Mouse (Mus musculus): Measurements from ENCODE around the gene Fgd5. TPM values are rescaled to one million over a fixed set of nuclear protein-coding genes. Genes with fewer than 3 reads are reported as not detected.

Gene Fgd5
- polyA plus RNA-seq, 1 experiment from 2014 or later, result 17.2 TPM

DNA sequence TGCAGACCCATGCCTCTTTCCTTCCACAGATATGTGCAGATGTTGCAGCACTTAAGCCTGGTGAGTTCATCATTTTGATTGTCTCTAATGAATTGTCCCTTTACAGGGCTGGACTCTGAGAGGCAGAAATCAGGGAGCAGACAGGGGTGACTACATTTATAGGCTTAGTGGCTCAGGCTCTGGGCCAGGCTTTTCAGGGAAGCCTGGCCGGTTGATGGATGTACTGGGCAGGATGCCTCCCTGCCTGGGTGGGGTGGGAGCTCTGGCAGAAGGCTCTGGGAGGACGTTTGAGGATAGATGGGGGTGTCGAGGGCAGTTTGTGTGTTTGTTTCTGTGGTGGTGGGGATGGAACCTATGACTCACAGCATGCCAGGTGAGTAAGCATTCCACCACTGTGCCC lies 59.5 kb downstream of the Fgd5 start:
- Histone ChIP-seq H3K4me1 (ENCODE audit: control insufficient read depth, insufficient read depth, low read length) (no peaks in the 10 kb centered on the region), H3K4me3 (ENCODE audit: low read depth, low read length) (no peak overlapping the region), H3K9me3 (ENCODE audit: control insufficient read depth, low read length) (no peaks in the 10 kb centered on the region), H3K36me3 (ENCODE audit: control insufficient read depth, insufficient read depth, low read length) (no peaks in the 10 kb centered on the region), H3K9ac (replicated peaks; ENCODE audit: low read depth, low read length) (no peak overlapping the region), H3K27ac (ENCODE audit: low read depth, low read length) (no peak overlapping the region), H3K27me3 (ENCODE audit: control insufficient read depth, insufficient read depth, low read length) (no peaks in the 10 kb centered on the region), H3K4me2 (ENCODE audit: low read depth, low read length) (no peak overlapping the region)
- peak; percentile 28; the same call in 1 of the 2 replicates for ATAC-seq (ENCODE audit: low read depth)
- 54% methylated on average over 3 of the region's 3 CpGs for WGBS

DNA sequence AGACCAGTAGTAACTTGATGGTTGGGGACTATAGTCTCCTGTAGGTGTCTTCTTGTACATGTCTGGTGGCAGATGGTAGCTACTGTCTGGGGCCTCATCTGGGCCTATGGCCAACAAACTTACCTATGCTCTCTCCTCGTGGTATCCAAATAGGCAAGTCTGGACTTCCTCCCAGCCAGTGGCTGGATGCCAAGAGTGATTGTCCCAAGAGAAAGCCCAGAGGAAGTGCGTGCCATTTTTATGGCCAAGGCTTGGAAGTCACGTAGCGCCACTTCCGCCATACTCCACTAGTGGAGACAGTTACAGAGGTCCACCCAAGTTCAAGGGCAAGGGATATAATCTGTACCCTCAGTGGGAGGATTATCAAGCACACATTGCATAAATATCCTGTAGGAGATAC lies 62.6 kb downstream of the Fgd5 start:
- Histone ChIP-seq H3K27me3 (ENCODE audit: control insufficient read depth, insufficient read depth, low read length) (no peaks in the 10 kb centered on the region), H3K27ac (ENCODE audit: low read depth, low read length) (no peak overlapping the region), H3K9me3 (ENCODE audit: control insufficient read depth, low read length) (no peaks in the 10 kb centered on the region), H3K9ac (replicated peaks; ENCODE audit: low read depth, low read length) (no peak overlapping the region), H3K4me2 (ENCODE audit: low read depth, low read length) (no peak overlapping the region), H3K36me3 (ENCODE audit: control insufficient read depth, insufficient read depth, low read length) (no peaks in the 10 kb centered on the region), H3K4me1 (ENCODE audit: control insufficient read depth, insufficient read depth, low read length) (no peaks in the 10 kb centered on the region), H3K4me3 (ENCODE audit: low read depth, low read length) (no peak overlapping the region)
- ATAC-seq (ENCODE audit: low read depth), result no peak
- WGBS, result 80% methylated on average over 5 of the region's 5 CpGs

DNA sequence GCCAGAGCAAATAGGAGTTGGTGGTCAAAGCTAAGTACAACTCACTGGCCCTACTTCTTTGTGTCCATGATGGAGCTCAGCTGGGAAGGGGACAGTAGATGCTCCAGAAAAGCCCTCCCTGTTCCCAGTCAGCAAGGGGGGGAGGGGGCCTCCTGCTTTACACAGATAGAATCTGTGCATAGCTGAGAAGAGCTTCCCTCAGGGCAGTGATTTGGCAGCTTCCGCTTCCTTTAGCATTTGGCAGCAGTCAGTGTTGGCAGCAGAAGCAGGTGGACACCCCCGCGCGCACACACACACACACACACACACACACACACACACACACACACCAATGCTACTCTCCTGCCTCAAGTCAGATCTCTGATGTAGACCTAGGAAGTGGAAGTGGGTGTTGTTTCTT lies 63.4 kb downstream of the Fgd5 start:
- Histone ChIP-seq H3K4me3 (ENCODE audit: low read depth, low read length) (no peak overlapping the region), H3K4me1 (ENCODE audit: control insufficient read depth, insufficient read depth, low read length) (no peaks in the 10 kb centered on the region), H3K4me2 (ENCODE audit: low read depth, low read length) (no peak overlapping the region), H3K27me3 (ENCODE audit: control insufficient read depth, insufficient read depth, low read length) (no peaks in the 10 kb centered on the region), H3K9ac (replicated peaks; ENCODE audit: low read depth, low read length) (no peak overlapping the region), H3K9me3 (ENCODE audit: control insufficient read depth, low read length) (no peaks in the 10 kb centered on the region), H3K36me3 (ENCODE audit: control insufficient read depth, insufficient read depth, low read length) (no peaks in the 10 kb centered on the region), H3K27ac (ENCODE audit: low read depth, low read length) (no peak overlapping the region)
- 66% methylated on average over 4 of the region's 4 CpGs for WGBS
- no peak for ATAC-seq (ENCODE audit: low read depth)

DNA sequence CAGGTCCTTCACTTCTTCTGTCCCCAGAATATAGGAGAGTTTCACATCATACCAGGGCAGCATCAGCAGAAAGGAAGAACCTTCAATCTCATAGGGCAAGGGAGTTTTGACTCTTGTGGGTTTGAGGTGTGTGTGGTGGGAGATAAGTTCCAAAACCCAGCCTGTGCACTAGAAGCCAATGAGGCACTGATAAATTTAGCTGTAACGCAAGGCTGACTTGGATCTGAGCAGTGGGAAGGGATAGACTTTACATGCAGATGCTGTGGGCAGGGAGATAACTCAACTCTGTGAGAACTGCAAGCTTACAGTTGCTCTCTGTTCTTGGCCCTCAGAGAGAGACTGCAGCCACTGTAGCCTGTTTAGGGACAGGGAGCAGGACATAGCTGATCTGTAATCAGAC lies 64.2 kb downstream of the Fgd5 start:
- Histone ChIP-seq H3K4me2 (ENCODE audit: low read depth, low read length) (no peak overlapping the region), H3K9ac (replicated peaks; ENCODE audit: low read depth, low read length) (no peak overlapping the region), H3K4me3 (ENCODE audit: low read depth, low read length) (no peak overlapping the region), H3K27me3 (ENCODE audit: control insufficient read depth, insufficient read depth, low read length) (no peaks in the 10 kb centered on the region), H3K9me3 (ENCODE audit: control insufficient read depth, low read length) (no peaks in the 10 kb centered on the region), H3K4me1 (ENCODE audit: control insufficient read depth, insufficient read depth, low read length) (no peaks in the 10 kb centered on the region), H3K27ac (ENCODE audit: low read depth, low read length) (no peak overlapping the region), H3K36me3 (ENCODE audit: control insufficient read depth, insufficient read depth, low read length) (no peaks in the 10 kb centered on the region)
- no peak for ATAC-seq (ENCODE audit: low read depth)
- 92% methylated on average over 1 of the region's 1 CpGs for WGBS

DNA sequence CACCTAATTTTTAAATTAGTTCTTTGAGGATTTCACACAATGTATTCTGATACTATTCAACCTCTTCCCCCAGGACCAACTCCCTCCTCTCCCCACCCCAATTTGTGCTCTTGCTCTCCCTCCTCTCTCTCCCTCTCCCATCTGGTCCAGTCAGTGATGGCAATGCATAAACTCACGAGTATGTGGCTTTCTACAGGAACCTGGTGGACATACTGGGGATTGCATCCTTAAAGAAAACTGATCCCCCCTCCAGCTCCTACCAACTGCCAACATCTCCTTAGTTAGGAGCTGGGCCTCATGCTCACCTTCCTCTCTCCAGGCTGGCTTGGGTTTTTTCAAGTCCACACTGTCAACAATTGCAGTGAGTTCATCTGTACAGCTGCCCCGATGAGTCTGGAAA lies 79.1 kb downstream of the Fgd5 start:
- Histone ChIP-seq H3K4me2 (ENCODE audit: low read depth, low read length) (no peak overlapping the region), H3K9ac (replicated peaks; ENCODE audit: low read depth, low read length) (no peak overlapping the region), H3K27ac (ENCODE audit: low read depth, low read length) (no peak overlapping the region), H3K9me3 (ENCODE audit: control insufficient read depth, low read length) (no peaks in the 10 kb centered on the region), H3K4me1 (ENCODE audit: control insufficient read depth, insufficient read depth, low read length) (no peaks in the 10 kb centered on the region), H3K36me3 (ENCODE audit: control insufficient read depth, insufficient read depth, low read length) (no peaks in the 10 kb centered on the region), H3K4me3 (ENCODE audit: low read depth, low read length) (no peak overlapping the region), H3K27me3 (ENCODE audit: control insufficient read depth, insufficient read depth, low read length) (no peaks in the 10 kb centered on the region)
- ATAC-seq (ENCODE audit: low read depth), result no peak
- WGBS, result 51% methylated on average over 2 of the region's 2 CpGs

DNA sequence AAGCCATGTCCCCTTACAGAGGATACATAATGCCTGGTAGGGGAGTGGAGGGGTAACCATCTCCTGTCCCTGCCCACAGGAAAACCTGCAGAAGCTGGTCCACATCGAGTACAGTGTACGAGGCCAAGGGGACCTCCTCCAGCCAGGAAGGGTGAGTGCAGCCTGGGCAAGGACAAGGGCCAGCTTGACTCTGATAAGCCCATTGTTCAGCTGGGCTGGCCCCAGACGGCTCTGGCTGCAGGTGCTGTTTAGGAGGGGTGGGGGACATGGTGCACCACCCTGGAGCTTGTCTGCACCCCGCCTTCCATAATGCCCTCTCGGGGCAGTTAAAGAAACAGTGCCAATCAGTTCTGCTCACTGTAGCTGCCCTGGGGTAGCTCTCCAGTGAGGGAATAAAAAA lies 83.0 kb downstream of the Fgd5 start:
- H3K4me3 ChIP-seq (ENCODE audit: low read depth, low read length), result no peak overlapping the region
- no peaks in the 10 kb centered on the region for H3K4me1 ChIP-seq (ENCODE audit: control insufficient read depth, insufficient read depth, low read length)
- no peak overlapping the region for H3K9ac ChIP-seq (replicated peaks; ENCODE audit: low read depth, low read length)
- H3K4me2 ChIP-seq (ENCODE audit: low read depth, low read length), result no peak overlapping the region
- WGBS, result 55% methylated on average over 5 of the region's 5 CpGs
- H3K36me3 ChIP-seq (ENCODE audit: control insufficient read depth, insufficient read depth, low read length), result no peaks in the 10 kb centered on the region
- no peaks in the 10 kb centered on the region for H3K9me3 ChIP-seq (ENCODE audit: control insufficient read depth, low read length)
- H3K27ac ChIP-seq (ENCODE audit: low read depth, low read length), result no peak overlapping the region
- no peak for ATAC-seq (ENCODE audit: low read depth)
- H3K27me3 ChIP-seq (ENCODE audit: control insufficient read depth, insufficient read depth, low read length), result no peaks in the 10 kb centered on the region

DNA sequence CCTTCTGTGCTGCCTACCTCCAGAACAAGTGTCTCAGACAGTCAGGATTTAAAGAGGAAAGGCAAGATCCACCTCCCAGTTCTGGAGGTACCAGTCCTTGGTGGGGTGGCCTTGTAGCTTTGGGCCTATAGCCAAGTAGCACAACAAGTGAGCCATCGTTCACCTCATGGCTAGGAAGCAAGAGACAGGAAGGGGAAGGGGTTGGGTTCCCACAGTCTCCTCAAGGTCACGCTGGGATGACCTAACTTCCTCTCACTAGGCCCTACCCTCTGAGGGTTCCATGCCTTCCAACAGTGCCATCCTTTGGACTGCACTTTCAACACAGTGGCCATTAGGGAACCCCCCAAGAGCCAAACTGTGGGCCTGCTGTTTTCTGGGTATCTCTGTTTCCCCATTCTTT lies 84.8 kb downstream of the Fgd5 start:
- H3K36me3 ChIP-seq (ENCODE audit: control insufficient read depth, insufficient read depth, low read length), result no peaks in the 10 kb centered on the region
- H3K4me2 ChIP-seq (ENCODE audit: low read depth, low read length), result no peak overlapping the region
- ATAC-seq (ENCODE audit: low read depth), result no peak
- no peak overlapping the region for H3K4me3 ChIP-seq (ENCODE audit: low read depth, low read length)
- no peaks in the 10 kb centered on the region for H3K27me3 ChIP-seq (ENCODE audit: control insufficient read depth, insufficient read depth, low read length)
- WGBS, result 87% methylated on average over 2 of the region's 2 CpGs
- H3K9me3 ChIP-seq (ENCODE audit: control insufficient read depth, low read length), result no peaks in the 10 kb centered on the region
- H3K4me1 ChIP-seq (ENCODE audit: control insufficient read depth, insufficient read depth, low read length), result no peaks in the 10 kb centered on the region
- H3K9ac ChIP-seq (replicated peaks; ENCODE audit: low read depth, low read length), result no peak overlapping the region
- H3K27ac ChIP-seq (ENCODE audit: low read depth, low read length), result no peak overlapping the region

DNA sequence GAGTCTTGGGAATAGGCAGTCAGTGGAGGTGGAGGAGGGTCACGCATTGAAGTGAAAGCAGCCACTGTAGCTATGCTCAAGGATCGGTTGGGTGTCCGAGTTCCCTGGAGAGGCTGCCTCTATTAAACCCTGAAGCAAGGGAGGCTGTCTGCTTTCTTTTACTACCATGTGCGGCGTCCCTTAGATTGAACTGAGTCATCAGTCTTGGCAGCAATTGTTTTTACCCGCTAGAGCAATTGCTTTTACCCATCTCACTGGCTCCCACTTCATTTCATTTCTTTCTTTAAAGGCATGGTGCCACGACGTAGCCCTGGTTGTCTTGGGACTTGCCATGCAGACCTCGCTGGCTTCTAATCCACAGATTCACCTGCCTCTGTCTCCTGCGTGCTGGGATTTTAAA lies 85.4 kb downstream of the Fgd5 start:
- no peak overlapping the region for H3K4me3 ChIP-seq (ENCODE audit: low read depth, low read length)
- H3K4me2 ChIP-seq (ENCODE audit: low read depth, low read length), result no peak overlapping the region
- no peaks in the 10 kb centered on the region for H3K9me3 ChIP-seq (ENCODE audit: control insufficient read depth, low read length)
- H3K9ac ChIP-seq (replicated peaks; ENCODE audit: low read depth, low read length), result no peak overlapping the region
- H3K4me1 ChIP-seq (ENCODE audit: control insufficient read depth, insufficient read depth, low read length), result no peaks in the 10 kb centered on the region
- H3K36me3 ChIP-seq (ENCODE audit: control insufficient read depth, insufficient read depth, low read length), result no peaks in the 10 kb centered on the region
- ATAC-seq (ENCODE audit: low read depth), result no peak
- no peaks in the 10 kb centered on the region for H3K27me3 ChIP-seq (ENCODE audit: control insufficient read depth, insufficient read depth, low read length)
- H3K27ac ChIP-seq (ENCODE audit: low read depth, low read length), result no peak overlapping the region
- WGBS, result 51% methylated on average over 10 of the region's 10 CpGs

DNA sequence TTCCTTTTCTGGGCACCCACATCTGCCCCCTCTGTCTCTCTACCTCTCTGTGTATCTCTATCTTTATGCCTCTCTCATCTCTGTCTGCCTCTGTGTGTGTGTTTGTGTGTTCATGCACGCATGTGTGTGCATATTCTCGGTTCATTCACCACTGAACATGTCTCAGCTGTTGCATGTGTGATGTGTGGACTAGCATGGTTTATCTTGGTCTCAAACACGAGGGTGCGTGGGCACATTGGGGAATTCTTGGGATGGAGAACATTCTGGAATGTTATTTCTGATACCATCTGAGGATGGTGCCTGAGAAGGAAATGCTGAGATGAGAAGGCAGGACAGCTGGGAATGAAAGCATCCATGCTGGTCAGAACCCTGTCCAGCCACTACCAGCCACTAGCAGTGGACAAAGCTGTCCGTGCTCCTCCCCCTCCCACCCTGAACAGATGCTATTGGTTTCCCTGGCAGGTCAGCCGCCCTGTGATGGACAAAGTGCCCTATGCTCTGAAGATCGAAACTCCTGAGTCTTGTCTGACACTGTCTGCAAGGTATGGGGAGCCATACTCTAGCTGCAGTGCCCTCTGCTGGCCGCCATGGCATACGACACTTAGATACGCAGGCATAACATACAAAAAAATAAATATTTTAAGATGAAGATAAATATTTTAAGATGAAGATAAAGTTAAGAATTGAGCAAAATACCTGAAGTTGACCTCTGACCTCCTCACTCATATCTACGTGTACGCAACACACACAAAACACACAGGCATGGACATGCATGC lies 87.2 kb downstream of the Fgd5 start:
- no peaks in the 10 kb centered on the region for H3K27me3 ChIP-seq (ENCODE audit: control insufficient read depth, insufficient read depth, low read length)
- no peak overlapping the region for H3K9ac ChIP-seq (replicated peaks; ENCODE audit: low read depth, low read length)
- no peaks in the 10 kb centered on the region for H3K9me3 ChIP-seq (ENCODE audit: control insufficient read depth, low read length)
- no peak overlapping the region for H3K4me2 ChIP-seq (ENCODE audit: low read depth, low read length)
- no peak for ATAC-seq (ENCODE audit: low read depth)
- no peak overlapping the region for H3K27ac ChIP-seq (ENCODE audit: low read depth, low read length)
- H3K4me1 ChIP-seq (ENCODE audit: control insufficient read depth, insufficient read depth, low read length), result no peaks in the 10 kb centered on the region
- no peaks in the 10 kb centered on the region for H3K36me3 ChIP-seq (ENCODE audit: control insufficient read depth, insufficient read depth, low read length)
- H3K4me3 ChIP-seq (ENCODE audit: low read depth, low read length), result no peak overlapping the region
- 56% methylated on average over 12 of the region's 12 CpGs for WGBS

Data from neural tube, embryonic 14.5 days (tissue).